Mouse (Mus musculus) heart, embryonic 13.5 days (tissue): ENCODE measurements around the gene St3gal4. TPM values are rescaled to one million over a fixed set of nuclear protein-coding genes. Genes with fewer than 3 reads are reported as not detected.

Experiments
- ATAC-seq: fragments of 200-750 bp; cut with Nextera tagmentation; 2 replicates; pipeline ENCODE4 v1.8.0; 2017; ENCODE audit warnings: moderate TSS enrichment; ENCODE audit not compliant: insufficient number of reproducible peaks, low FRiP score, low TSS enrichment; ENCODE audit errors: extremely low read depth
- H3K27ac ChIP-seq: fragments of 300-500 bp; sonication (generic); replicated peaks from 2 replicates; pipeline ENCODE4 v1.5.1; 2015; ENCODE audit warnings: moderate library complexity, mild to moderate bottlenecking, inconsistent platforms
- H3K27me3 ChIP-seq: fragments of 300-500 bp; sonication (generic); replicated peaks from 2 replicates; pipeline ENCODE4 v1.6.1; 2015; ENCODE audit warnings: mild to moderate bottlenecking, inconsistent platforms
- H3K36me3 ChIP-seq: fragments of 300-500 bp; sonication (generic); 2 replicates; pipeline ENCODE4 v1.6.1; 2015; ENCODE audit warnings: mild to moderate bottlenecking, inconsistent platforms
- H3K4me1 ChIP-seq: fragments of 300-500 bp; sonication (generic); 2 replicates; pipeline ENCODE4 v1.6.1; 2015; ENCODE audit warnings: inconsistent platforms
- H3K4me2 ChIP-seq: fragments of 300-500 bp; sonication (generic); 2 replicates; pipeline ENCODE4 v1.6.1; 2015; ENCODE audit warnings: inconsistent platforms, mild to moderate bottlenecking, moderate library complexity
- H3K4me3 ChIP-seq: fragments of 300-500 bp; sonication (generic); 2 replicates; pipeline ENCODE4 v1.5.1; 2015; ENCODE audit warnings: moderate library complexity, mild to moderate bottlenecking, inconsistent platforms
- H3K9ac ChIP-seq: fragments of 300-500 bp; sonication (generic); 2 replicates; pipeline ENCODE4 v1.6.1; 2015; ENCODE audit warnings: inconsistent platforms, mild to moderate bottlenecking, moderate library complexity
- H3K9me3 ChIP-seq: fragments of 300-500 bp; sonication (generic); 2 replicates; pipeline ENCODE4 v1.6.1; 2016; ENCODE audit warnings: inconsistent platforms
- WGBS: fragments of 180-500 bp; shearing (Covaris S2); methylation state at CpG from one replicate; pipeline ENCODE4 v1.1.7; 2015; ENCODE audit warnings: mixed read lengths; 5-methylcytosine and 5-hydroxymethylcytosine counted together
- polyA plus RNA-seq: library from polyadenylated mRNA; unstranded; fragments of >200 nt; fragmentation: Nextera tagmentation; extraction: Ambion mirVana; gene quantifications from 2 replicates; pipeline ENCODE4 v1.2.1, GENCODE M21; 2015

The St3gal4 gene
- polyA plus RNA-seq, 1 experiment from 2014 or later = 15.4 TPM

- no peak overlapping the region for H3K9ac ChIP-seq
- H3K36me3 ChIP-seq = peaks cover 29% of the 10 kb centered on the region
- H3K4me3 ChIP-seq = no peak overlapping the region
- H3K4me2 ChIP-seq = no peak overlapping the region
- H3K27ac ChIP-seq = no peak overlapping the region
- WGBS = 78% methylated on average over 11 of the region's 11 CpGs
- no peaks in the 10 kb centered on the region for H3K9me3 ChIP-seq
- peaks cover 8% of the 10 kb centered on the region; the same call in 1 of the 2 replicates for H3K27me3 ChIP-seq
- no peak for ATAC-seq
- peaks cover 31% of the 10 kb centered on the region for H3K4me1 ChIP-seq
Measured at GRCm38 (mm10) chr9:35055528-35056330, 63.3 kb downstream of the St3gal4 start.

GRCm38 (mm10) chr9:35053669-35054068 lies 65.4 kb downstream of the St3gal4 start:
- no peaks in the 10 kb centered on the region for H3K9me3 ChIP-seq
- H3K36me3 ChIP-seq = peaks cover 46% of the 10 kb centered on the region
- peaks cover 35% of the 10 kb centered on the region for H3K4me1 ChIP-seq
- no peak overlapping the region for H3K4me2 ChIP-seq
- H3K4me3 ChIP-seq = no peak overlapping the region
- no peak overlapping the region for H3K27ac ChIP-seq
- WGBS = 89% methylated on average over 3 of the region's 3 CpGs
- H3K27me3 ChIP-seq = peaks cover 8% of the 10 kb centered on the region; the same call in 1 of the 2 replicates
- ATAC-seq = no peak
- H3K9ac ChIP-seq = no peak overlapping the region

GRCm38 (mm10) chr9:35053081-35053480 lies 66.0 kb downstream of the St3gal4 start:
- Histone ChIP-seq H3K9me3 (no peaks in the 10 kb centered on the region), H3K4me2 (no peak overlapping the region), H3K27ac (no peak overlapping the region), H3K27me3 (peaks cover 8% of the 10 kb centered on the region; the same call in 1 of the 2 replicates), H3K9ac (no peak overlapping the region), H3K4me1 (peaks cover 34% of the 10 kb centered on the region), H3K4me3 (no peak overlapping the region), H3K36me3 (peaks cover 50% of the 10 kb centered on the region)
- ATAC-seq = no peak
- WGBS = 87% methylated on average over 16 of the region's 16 CpGs

- no peak overlapping the region for H3K4me3 ChIP-seq
- 77% methylated on average over 4 of the region's 4 CpGs for WGBS
- peaks cover 8% of the 10 kb centered on the region; the same call in 1 of the 2 replicates for H3K27me3 ChIP-seq
- H3K9me3 ChIP-seq = no peaks in the 10 kb centered on the region
- H3K36me3 ChIP-seq = peaks cover 54% of the 10 kb centered on the region
- ATAC-seq = no peak
- no peak overlapping the region for H3K4me2 ChIP-seq
- H3K4me1 ChIP-seq = peaks cover 34% of the 10 kb centered on the region
- H3K27ac ChIP-seq = no peak overlapping the region
- no peak overlapping the region for H3K9ac ChIP-seq
Measured at GRCm38 (mm10) chr9:35052671-35053070, 66.4 kb downstream of the St3gal4 start.

DNA sequence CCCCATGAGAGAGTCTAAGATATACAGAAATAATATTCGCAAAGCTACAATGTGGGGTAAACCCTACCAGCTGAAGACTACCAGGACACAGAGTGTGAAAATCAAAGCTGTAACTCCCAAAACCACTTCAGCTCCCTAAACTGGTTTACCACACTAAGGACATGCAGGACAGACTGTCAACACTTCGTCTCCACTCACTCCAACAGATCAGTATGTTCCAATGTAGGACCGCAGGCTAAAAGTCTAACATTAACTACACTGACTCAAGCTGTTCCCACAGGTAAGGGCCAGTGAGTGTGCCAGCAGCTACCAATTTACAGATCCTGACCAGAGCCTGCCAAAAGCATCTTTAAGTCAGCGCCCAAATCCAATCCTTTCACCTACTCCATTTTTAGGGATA lies 67.4 kb downstream of the St3gal4 start:
- Histone ChIP-seq H3K4me1 (peaks cover 34% of the 10 kb centered on the region), H3K9ac (no peak overlapping the region), H3K4me2 (no peak overlapping the region), H3K36me3 (peaks cover 64% of the 10 kb centered on the region), H3K27me3 (peaks cover 8% of the 10 kb centered on the region; the same call in 1 of the 2 replicates), H3K9me3 (no peaks in the 10 kb centered on the region), H3K27ac (no peak overlapping the region), H3K4me3 (no peak overlapping the region)
- no peak for ATAC-seq
- 47% methylated on average over 4 of the region's 4 CpGs for WGBS

DNA sequence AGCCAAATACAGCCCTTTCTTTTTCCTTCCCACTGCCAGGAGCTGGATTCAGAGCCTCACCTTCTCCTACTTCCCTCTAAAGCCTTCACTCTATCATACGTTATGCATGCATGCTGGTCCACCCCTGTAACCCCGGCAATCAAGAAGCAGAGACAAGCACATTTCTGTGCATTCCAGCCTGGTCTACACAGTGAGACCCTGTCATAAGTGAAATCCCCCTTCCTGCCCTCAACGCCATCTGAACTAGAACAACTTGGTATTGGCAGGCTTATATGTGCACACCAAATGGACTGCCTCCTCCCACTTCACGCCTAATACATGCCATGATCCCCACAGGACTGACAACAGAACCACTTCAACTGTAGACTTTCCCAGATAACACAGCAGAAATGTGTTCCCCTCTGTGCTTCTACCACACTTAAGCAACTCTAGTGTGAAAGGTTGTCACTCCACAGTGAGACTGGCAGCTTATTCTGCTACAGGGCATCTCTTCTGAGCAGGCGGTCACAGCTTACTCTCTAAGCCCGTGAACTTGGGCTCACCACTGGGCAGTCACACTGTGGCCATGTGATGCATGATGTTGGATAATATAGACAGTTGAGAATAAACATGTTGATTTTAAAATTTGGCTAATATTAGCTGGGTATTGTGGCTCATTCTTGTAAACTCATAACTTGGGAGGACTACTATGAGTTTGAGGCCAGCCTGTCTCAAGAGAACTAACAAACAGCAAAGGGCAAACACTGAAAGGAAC lies 68.2 kb downstream of the St3gal4 start:
- Histone ChIP-seq H3K4me1 (peaks cover 41% of the 10 kb centered on the region), H3K27ac (0 out of 2 replicates have a peak overlapping the region, but pooled peaks have one; percentile 18), H3K9ac (no peak overlapping the region), H3K4me2 (no peak overlapping the region), H3K27me3 (peaks cover 8% of the 10 kb centered on the region; the same call in 1 of the 2 replicates), H3K36me3 (peaks cover 64% of the 10 kb centered on the region), H3K4me3 (no peak overlapping the region), H3K9me3 (no peaks in the 10 kb centered on the region)
- WGBS = 81% methylated on average over 6 of the region's 6 CpGs
- ATAC-seq = no peak

- H3K27me3 ChIP-seq = peaks cover 5% of the 10 kb centered on the region; the same call in 1 of the 2 replicates
- no peak for ATAC-seq
- no peak overlapping the region for H3K9ac ChIP-seq
- H3K4me3 ChIP-seq = no peak overlapping the region
- no peaks in the 10 kb centered on the region for H3K9me3 ChIP-seq
- peaks cover 50% of the 10 kb centered on the region for H3K4me1 ChIP-seq
- H3K4me2 ChIP-seq = no peak overlapping the region
- peaks cover 64% of the 10 kb centered on the region for H3K36me3 ChIP-seq
- WGBS = 69% methylated on average over 3 of the region's 3 CpGs
- no peak overlapping the region for H3K27ac ChIP-seq
Measured at GRCm38 (mm10) chr9:35049891-35050527, 69.1 kb downstream of the St3gal4 start.

- ATAC-seq = no peak
- WGBS = 58% methylated on average over 6 of the region's 6 CpGs
- H3K9me3 ChIP-seq = no peaks in the 10 kb centered on the region
Measured at GRCm38 (mm10) chr9:35048449-35048848, 70.6 kb downstream of the St3gal4 start.

DNA sequence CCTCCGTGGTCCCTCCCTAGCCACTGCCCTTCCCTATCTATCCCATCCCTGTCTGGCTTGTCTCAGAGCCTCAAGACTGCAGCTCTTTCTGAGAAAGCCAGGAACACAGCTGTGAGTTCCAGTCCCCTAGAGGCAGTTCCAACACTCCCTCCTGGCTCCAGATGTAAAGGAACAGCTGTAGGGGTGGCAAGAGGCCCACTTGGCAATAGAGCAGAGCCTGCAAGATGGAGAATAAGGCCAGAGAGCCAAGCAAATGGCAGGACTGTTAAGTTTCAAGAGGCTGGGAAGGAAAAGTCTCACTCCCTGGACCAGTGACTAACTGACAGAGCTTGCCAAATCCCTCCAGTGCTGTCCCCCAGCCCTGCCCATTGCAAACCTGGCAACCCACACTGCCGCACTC lies 73.3 kb downstream of the St3gal4 start:
- H3K4me3 ChIP-seq = no peak overlapping the region
- peaks cover 61% of the 10 kb centered on the region for H3K4me1 ChIP-seq
- 53% methylated on average over 2 of the region's 2 CpGs for WGBS
- peak overlapping the region; percentile 27 for H3K4me2 ChIP-seq
- H3K27me3 ChIP-seq = no peaks in the 10 kb centered on the region
- H3K27ac ChIP-seq = peak overlapping the region; percentile 84
- peak; percentile 29; the same call in 1 of the 2 replicates for ATAC-seq
- no peak overlapping the region for H3K9ac ChIP-seq
- H3K36me3 ChIP-seq = peaks cover 35% of the 10 kb centered on the region
- H3K9me3 ChIP-seq = no peaks in the 10 kb centered on the region

More at GRCm38 (mm10) chr9:35048449-35048848, 70.6 kb downstream of the St3gal4 start:
- H3K36me3 ChIP-seq = peaks cover 51% of the 10 kb centered on the region
- H3K4me1 ChIP-seq = peaks cover 65% of the 10 kb centered on the region
- no peak overlapping the region for H3K27ac ChIP-seq
- no peaks in the 10 kb centered on the region; the same call in 1 of the 2 replicates for H3K27me3 ChIP-seq
- no peak overlapping the region for H3K9ac ChIP-seq
- H3K4me3 ChIP-seq = no peak overlapping the region
- H3K4me2 ChIP-seq = no peak overlapping the region

GRCm38 (mm10) chr9:35045031-35045531 lies 74.0 kb downstream of the St3gal4 start:
- Histone ChIP-seq H3K36me3 (peaks cover 31% of the 10 kb centered on the region), H3K4me3 (no peak overlapping the region), H3K9ac (no peak overlapping the region), H3K4me1 (peaks cover 61% of the 10 kb centered on the region), H3K27me3 (no peaks in the 10 kb centered on the region), H3K4me2 (peak overlapping the region; percentile 27), H3K27ac (peak overlapping the region; percentile 84), H3K9me3 (no peaks in the 10 kb centered on the region)
- peak; percentile 62 for ATAC-seq
- 42% methylated on average over 11 of the region's 11 CpGs for WGBS

DNA sequence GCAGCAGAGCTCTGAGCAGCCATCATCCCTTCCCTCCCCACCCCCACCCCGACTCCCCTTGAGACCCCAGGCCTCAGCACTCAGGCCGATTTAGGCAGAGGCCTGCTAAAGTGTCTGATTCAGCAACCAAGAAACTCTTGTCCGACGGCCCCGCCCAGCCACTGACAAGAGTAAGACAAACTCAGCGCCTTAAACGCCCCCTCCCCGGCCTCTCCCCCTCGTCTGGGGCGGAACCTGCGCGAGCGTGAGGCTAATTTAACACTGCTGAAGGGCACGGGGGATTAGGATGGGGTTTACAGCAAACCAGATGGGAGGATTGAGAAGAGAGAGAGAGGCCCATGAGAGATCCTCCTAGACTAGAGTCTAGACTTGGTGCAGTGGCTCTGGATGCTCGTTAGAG lies 74.6 kb downstream of the St3gal4 start:
- H3K4me2 ChIP-seq = peak overlapping the region; percentile 27; the same call in 1 of the 2 replicates
- H3K4me1 ChIP-seq = peaks cover 62% of the 10 kb centered on the region
- H3K9ac ChIP-seq = peak overlapping the region; percentile 52
- H3K27me3 ChIP-seq = no peaks in the 10 kb centered on the region
- H3K36me3 ChIP-seq = peaks cover 26% of the 10 kb centered on the region
- ATAC-seq = no peak
- H3K4me3 ChIP-seq = no peak overlapping the region
- WGBS = 20% methylated on average over 15 of the region's 15 CpGs
- no peaks in the 10 kb centered on the region for H3K9me3 ChIP-seq
- peak overlapping the region; percentile 84 for H3K27ac ChIP-seq
